Mouse (Mus musculus) 3T3-L1 (cell line): ENCODE results near the gene Pex7.
"Not testable (repeated sequence)": the region's sequence is repeated elsewhere in the genome, so short reads cannot be mapped to it uniquely, and the experiment has no call there.

Experiments used
- DNase-seq: peaks from one replicate; pipeline ENCODE4 v3.0.0-alpha.2; 2015; ENCODE audit warnings: low read depth, low spot score

Gene Pex7

GRCm38 (mm10) chr10:19933511-19934383 is 26.3 kb upstream of the Pex7 start:
- peak; percentile 53 for DNase-seq

DNA sequence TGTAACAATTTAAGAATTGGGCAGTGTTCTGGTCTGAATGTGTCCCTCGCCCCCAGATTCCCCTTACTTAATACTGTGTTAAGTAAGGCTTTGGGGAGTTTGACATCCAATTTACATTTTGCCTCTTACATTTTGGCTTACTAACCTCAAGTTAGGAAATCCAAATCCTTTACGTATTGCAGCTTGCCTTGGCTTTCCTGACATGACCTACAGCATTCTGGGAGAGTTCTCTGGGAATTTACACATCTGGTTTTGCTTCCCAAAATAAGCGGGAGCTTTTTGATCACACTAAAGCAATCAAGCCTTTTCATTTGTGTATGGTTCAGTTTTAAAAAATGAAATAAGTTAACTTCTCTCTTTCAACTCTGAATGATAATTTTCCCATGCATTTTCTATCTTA is 25.5 kb upstream of the Pex7 start:
- DNase-seq: no peak

GRCm38 (mm10) chr10:19928205-19928604 is 20.7 kb upstream of the Pex7 start:
- no peak for DNase-seq

DNA sequence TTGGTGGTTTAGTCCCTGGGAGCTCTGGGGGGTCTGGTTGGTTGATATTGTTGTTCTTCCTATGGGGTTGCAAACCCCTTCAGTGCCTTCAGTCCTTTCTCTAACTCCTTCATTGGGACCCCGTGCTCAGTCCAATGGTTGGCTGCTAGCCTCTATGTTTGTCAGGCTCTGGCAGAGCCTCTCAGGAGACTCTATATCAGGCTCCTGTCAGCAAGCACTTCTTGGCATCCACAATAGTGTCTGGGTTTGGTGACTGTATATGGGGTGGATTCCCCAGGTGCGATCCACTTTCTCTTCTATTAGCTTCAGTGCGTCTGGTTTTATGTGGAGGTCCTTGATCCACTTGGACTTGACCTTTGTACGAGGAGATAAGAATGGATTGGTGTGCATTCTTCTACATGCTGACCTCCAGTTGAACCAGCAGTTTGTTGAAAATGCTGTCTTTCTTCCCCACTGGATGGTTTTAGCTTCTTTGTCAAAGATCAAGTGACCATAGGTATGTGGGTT is 19.0 kb upstream of the Pex7 start:
- DNase-seq: not testable (repeated sequence)

DNA sequence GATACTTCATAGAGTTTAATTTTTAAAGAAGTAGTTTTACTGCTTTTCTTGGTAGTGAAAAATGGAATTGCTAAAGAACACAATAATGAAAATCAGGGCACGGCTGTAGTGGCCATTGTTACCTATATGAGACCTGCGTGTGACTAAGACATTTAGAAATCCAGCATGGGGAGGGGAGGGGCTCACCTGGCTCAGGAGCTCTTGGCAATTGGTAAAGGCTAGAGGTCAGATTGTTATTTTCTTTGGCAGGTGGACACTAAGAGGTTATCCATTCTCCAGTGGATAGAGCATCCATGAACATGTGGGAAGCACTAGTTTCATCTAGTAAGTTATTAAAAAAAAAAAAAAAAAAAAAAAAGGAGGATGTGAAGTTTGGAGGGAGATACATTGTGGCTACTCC is 16.8 kb upstream of the Pex7 start:
- DNase-seq: no peak

GRCm38 (mm10) chr10:19922410-19922809 is 14.9 kb upstream of the Pex7 start:
- no peak for DNase-seq

- peak; percentile 79 for DNase-seq
Measured at GRCm38 (mm10) chr10:19915301-19915700, 7.8 kb upstream of the Pex7 start.

- DNase-seq: no peak
Measured at GRCm38 (mm10) chr10:19913806-19914205, 6.3 kb upstream of the Pex7 start.

GRCm38 (mm10) chr10:19911583-19911982 is 4.1 kb upstream of the Pex7 start:
- peak; percentile 65 for DNase-seq

GRCm38 (mm10) chr10:19910516-19910915 is 3.0 kb upstream of the Pex7 start:
- no peak for DNase-seq

DNA sequence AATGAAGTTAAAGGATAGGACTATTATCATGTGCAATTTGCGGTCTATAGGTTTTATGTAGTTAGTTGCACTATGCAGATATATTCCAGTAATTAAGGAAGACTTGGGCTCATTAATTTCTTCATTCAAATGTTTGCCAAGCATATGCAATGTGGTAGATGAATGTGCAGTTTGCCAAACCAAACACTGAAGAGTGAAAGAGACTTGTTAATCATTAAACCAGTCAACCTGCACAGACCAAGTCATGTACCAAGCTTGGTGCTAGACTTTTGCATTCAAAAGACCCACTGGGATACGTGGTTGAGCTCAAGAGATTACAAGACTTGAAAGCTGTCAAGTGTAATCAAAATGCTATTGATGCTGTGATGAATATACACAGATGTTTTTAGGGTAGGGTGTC is 587 bp upstream of the Pex7 start:
- no peak for DNase-seq

DNA sequence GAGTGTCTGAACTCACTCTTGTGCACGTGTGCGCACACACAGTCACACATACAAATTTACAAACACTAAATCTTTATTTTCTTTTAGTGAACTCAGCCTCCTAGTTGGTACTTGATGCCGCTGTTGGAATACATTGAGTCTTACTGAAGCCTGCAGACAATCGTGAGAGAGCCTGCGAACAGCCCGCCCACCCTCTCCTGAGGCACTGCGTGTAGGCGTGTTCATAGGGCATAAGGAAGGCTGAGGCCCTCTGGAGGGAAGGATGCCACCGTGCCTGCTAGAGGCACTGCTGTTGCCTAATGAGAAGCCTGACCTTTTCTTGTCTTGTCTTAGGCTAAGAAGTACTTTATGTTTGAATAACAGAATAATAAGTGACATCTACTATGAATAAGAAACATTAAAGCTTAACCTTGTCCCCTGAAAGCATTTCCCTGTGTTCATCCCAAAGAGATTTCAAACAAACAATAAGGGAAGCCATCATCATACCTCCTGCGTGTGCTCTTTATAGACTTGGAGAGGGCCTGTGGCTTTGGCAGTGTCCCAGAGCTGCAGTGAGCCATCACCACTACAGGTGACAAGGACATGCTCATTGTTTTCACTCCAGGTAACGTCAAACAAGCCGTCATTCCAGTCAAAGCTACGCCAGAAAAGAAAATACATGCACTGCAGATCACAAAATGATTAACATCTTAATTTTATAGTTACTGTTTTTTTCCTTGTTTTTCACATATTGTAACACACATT is 3.2 kb downstream of the Pex7 start:
- no peak for DNase-seq

DNA sequence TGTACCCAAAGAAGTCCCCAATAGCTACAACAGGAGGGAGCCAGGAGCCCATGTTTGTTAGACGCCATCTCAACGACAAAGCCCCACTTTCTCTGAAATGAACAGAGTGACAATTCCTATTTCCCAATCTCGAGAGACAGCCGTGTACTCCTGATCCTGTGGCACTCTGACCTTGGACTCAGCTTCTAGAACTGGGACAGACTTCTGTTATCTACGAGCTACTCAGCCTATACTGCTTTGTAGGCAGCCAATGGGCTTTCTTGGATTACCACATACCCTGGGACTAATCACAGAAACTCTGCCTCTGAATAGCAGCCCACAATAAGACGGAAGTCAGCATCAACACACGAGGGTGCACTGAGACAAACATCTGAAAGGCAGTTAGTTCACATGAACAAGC is 5.5 kb downstream of the Pex7 start:
- DNase-seq: no peak

- DNase-seq: no peak
Measured at GRCm38 (mm10) chr10:19900191-19900590, 7.3 kb downstream of the Pex7 start.

GRCm38 (mm10) chr10:19893976-19894375 is 13.5 kb downstream of the Pex7 start:
- peak; percentile 70 for DNase-seq

DNA sequence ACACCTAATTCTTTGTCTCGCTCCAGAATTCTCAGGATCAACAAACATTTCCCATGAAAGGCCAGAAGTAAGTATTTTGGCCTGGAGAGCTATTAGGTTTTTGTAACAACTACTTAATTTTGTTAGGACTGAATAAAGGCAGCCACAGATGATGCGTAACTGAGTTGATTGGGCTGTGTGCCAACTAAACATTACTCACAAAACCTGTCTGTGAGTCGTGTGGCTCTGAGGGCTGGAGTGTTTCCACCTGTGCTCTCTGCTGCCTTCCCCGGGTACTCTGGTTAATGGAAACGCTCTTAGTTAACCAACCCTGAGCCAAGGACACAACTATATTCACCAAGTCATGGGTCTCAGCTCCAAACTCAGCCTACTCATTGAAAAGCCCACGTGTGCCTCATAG is 14.3 kb downstream of the Pex7 start:
- DNase-seq: peak; percentile 17

DNA sequence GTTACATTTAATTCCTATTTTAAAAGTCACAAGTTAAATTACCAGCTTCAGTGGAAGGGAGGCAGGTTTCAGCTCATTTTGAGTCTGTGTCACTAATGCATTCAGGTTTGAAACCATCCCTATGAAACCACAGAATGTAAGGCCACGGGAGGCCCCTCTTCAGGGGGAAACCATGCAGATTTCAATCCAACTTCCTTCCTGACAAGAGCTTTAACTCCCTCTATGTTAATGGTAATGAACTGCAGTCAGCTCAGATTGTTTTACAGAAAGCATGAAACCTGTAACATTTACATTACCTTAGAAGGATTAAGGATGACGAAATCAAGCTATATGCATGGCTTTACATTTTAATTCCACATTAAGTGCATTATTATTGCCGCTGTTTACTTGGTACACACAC is 15.8 kb downstream of the Pex7 start:
- no peak for DNase-seq

GRCm38 (mm10) chr10:19889908-19890307 is 17.6 kb downstream of the Pex7 start:
- no peak for DNase-seq

- DNase-seq: no peak
Measured at GRCm38 (mm10) chr10:19886249-19886648, 21.2 kb downstream of the Pex7 start.

- DNase-seq: no peak
Measured at GRCm38 (mm10) chr10:19884409-19884808, 23.1 kb downstream of the Pex7 start.

- DNase-seq: no peak
Measured at GRCm38 (mm10) chr10:19880437-19880836, 27.1 kb downstream of the Pex7 start.

DNA sequence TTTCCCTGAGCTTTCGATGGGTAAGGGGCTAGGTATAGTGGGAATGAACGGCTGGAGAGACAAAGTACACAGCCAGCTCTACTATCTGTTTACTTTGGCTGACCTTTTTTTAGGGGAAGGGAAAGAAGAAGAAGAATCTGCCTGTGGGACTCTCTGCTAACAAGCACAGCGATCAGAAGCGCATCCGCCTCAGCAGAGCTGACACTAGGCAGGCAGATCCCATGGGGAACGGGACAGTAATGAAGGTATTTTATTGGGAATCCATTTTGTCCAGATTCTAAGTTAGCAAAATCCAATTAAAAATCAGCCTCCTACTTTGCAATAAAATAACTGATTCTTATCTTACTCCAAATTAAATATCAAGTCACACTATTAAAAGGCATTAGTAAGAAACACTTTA is 28.3 kb downstream of the Pex7 start:
- no peak for DNase-seq

- DNase-seq: no peak
Measured at GRCm38 (mm10) chr10:19877679-19878078, 29.8 kb downstream of the Pex7 start.
